Mouse (Mus musculus): ENCODE measurements around the gene C2cd4c. TPM values are rescaled to one million over a fixed set of nuclear protein-coding genes. Genes with fewer than 3 reads are reported as not detected.

The C2cd4c gene
- polyA plus RNA-seq, 1 experiment from 2014 or later: not detected

DNA sequence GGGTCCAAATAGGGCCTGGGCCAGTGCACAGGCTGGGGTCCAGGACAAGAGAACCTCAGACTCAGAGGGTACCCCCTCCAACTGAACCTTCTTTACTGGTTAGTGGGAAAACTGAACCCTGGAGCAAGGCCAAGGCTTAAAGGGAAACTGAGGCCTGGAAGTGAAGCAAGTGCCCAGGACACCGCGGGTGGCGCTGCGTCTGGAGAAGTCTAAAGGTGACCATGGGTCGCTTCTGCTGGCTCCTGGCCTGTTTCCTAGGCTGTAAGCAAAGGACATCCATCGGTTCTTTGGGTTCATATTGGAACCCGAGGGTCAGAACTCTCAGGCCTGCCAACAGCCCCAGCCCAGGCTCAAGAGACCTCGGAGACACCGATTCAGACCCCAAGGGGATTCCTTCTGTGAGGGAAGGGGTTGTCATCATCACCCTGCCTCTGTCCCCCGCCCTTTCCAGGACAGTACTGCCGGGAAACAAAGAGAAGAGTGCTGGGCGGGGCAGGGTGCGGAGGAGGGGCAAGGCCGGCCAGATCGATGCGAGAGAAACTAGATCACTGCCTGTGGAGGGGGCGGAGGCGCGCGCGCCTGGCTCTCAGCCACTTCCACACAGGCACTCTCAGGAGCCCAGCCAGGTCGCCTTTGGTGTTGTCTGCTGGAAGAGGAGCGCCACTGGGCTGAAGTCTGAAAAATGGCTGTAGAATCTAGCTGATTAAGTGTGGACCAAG is 24.8 kb upstream of the C2cd4c start:
- Histone ChIP-seq H3K27me3 (ENCODE audit: control insufficient read depth, insufficient read depth, low read length) (peaks cover 48% of the 10 kb centered on the region), H3K36me3 (ENCODE audit: control insufficient read depth, insufficient read depth) (no peaks in the 10 kb centered on the region), H3K4me2 (ENCODE audit: low read depth, low read length) (peak overlapping the region; percentile 52), H3K27ac (ENCODE audit: low read length) (no peak overlapping the region), H3K9me3 (replicated peaks; ENCODE audit: control insufficient read depth, low read length) (no peaks in the 10 kb centered on the region; the same call in 1 of the 2 replicates), H3K9ac (ENCODE audit: low read length) (peak overlapping the region; percentile 15; the same call in 1 of the 2 replicates), H3K4me3 (ENCODE audit: low read length) (peak overlapping the region; percentile 32), H3K4me1 (ENCODE audit: control insufficient read depth, insufficient read depth, low read length) (peaks cover 7% of the 10 kb centered on the region)
- WGBS: 8% methylated on average over 23 of the region's 23 CpGs
- peak; percentile 35; the same call in 1 of the 2 replicates for ATAC-seq (replicated peaks; ENCODE audit: extremely low read depth, insufficient read depth, low FRiP score)

DNA sequence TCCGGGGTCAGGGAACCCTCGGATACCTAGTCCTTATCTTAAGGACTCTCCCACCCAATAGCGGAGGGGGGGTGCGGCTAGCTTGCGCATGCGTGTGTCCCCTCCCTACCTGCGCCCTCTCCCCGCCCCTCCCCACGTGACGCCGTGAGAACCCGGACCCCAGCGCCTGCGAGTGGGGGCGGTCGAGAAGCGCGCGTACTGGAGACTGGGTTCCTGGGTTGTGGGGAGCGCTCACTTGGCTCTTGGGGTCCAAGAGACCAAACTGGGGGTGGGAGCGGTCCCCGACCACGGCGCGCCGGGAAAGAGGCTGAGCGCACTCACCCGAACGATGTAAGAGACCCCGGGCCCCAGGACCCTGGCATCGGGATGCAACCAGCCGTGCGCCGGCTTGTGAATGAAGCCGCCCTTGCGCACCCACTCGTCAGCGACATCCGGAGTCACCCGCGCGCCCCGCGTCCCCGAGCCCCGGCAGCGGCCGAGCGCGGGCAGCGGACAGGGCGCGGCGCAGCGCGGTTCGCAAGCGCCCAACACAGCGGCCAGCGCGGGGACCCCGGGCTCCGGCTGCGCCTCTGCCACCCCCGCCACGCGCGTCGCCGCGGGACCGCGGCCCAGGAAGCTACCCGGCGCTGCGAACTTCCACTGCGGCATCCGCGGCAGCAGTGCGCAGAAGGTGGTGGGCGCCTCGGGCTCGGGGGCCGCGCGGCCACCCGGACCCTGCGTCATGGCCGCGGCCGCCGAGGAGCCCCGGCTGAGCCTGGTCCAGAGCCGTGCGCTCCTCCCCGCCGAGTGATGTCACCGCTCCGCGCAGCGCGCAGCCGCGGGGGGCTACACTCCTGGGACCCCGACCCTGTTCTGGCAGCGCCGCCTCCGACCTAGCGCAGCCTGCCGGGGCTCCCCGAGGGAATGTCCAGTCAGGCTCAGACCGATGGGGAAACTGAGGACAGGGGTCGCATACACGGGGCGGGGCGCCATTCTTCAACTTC is 23.6 kb upstream of the C2cd4c start, which contains the start of gene Shc2:
Gene Shc2 (minus strand): TSS at position 791 of the 983 bp plus-strand sequence.
- Histone ChIP-seq H3K4me2 (ENCODE audit: low read depth, low read length) (peak within 1 kb of the TSS; percentile 83), H3K4me3 (ENCODE audit: low read length) (peak within 1 kb of the TSS; percentile 64), H3K9ac (ENCODE audit: low read length) (peak within 1 kb of the TSS; percentile 62), H3K9me3 (replicated peaks; ENCODE audit: control insufficient read depth, low read length) (no peaks in the 10 kb centered on the region; the same call in 1 of the 2 replicates), H3K27ac (ENCODE audit: low read length) (no peak within 1 kb of the TSS), H3K4me1 (ENCODE audit: control insufficient read depth, insufficient read depth, low read length) (peaks cover 7% of the 10 kb centered on the region), H3K36me3 (ENCODE audit: control insufficient read depth, insufficient read depth) (no peaks in the 10 kb centered on the region), H3K27me3 (ENCODE audit: control insufficient read depth, insufficient read depth, low read length) (peaks cover 48% of the 10 kb centered on the region)
- under 1% methylated on average over 99 of the region's 116 CpGs for WGBS
- 0 out of 2 replicates have a peak, but pooled peaks have one; percentile 53 for ATAC-seq (replicated peaks; ENCODE audit: extremely low read depth, insufficient read depth, low FRiP score)

DNA sequence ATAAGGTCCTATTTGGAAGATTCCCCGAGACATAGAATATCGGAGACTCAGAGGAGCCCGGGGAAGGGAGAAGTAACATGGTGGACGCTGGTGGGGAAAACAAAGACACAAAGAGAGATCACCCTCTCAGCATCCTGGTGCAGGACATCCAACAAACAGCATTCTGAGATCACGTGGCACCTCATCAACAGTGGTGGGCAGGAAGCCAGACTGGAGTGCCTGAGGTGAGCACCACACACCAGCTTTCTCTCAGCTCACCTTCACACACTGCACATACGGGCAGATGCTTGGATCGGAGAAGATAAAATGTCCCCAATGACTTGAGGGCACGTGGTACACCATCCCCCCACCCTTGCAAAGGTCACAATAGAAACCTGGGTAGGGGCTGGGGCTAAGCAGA is 22.5 kb upstream of the C2cd4c start:
- Histone ChIP-seq H3K4me1 (ENCODE audit: control insufficient read depth, insufficient read depth, low read length) (peaks cover 7% of the 10 kb centered on the region), H3K4me2 (ENCODE audit: low read depth, low read length) (no peak overlapping the region), H3K27ac (ENCODE audit: low read length) (no peak overlapping the region), H3K9ac (ENCODE audit: low read length) (no peak overlapping the region), H3K4me3 (ENCODE audit: low read length) (no peak overlapping the region), H3K27me3 (ENCODE audit: control insufficient read depth, insufficient read depth, low read length) (peaks cover 48% of the 10 kb centered on the region), H3K9me3 (replicated peaks; ENCODE audit: control insufficient read depth, low read length) (no peaks in the 10 kb centered on the region; the same call in 1 of the 2 replicates), H3K36me3 (ENCODE audit: control insufficient read depth, insufficient read depth) (no peaks in the 10 kb centered on the region)
- no peak for ATAC-seq (replicated peaks; ENCODE audit: extremely low read depth, insufficient read depth, low FRiP score)
- 79% methylated on average over 8 of the region's 8 CpGs for WGBS

DNA sequence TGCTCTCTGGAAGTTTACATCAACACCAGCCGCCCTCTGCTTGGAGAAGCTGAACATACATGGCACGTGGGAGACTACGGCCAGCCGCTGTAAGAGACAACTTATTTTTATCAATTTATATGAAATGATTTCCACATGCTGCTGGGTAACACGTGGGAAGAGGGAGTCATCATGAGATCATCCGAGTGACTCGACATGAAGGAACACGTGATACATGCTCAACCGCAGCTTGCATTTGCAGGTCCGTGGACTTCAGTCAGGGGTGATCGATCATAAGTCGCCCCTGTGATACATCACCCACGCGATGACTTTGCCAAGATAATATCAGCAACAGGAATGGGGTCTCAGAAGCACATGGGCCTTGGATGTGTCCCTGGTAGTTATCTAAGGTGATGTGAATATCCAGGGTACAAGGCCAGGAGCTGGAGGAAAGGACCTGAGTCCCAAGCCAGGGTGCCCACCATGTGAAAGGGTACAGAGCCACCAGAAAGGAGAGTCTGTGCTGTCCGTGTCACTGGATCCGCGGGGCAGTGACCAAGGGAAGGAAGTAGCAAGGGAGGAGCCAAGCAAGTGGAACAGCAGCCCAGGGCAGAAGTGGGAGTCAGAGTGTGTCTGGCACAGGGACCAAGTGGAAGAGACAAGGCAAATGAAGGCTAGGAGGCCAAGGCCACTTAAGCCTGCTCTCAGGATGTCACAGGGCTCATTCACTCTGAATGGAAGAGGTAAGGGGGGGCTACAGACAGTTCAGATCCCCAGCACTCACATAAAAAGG is 19.4 kb upstream of the C2cd4c start:
- no peaks in the 10 kb centered on the region for H3K36me3 ChIP-seq (ENCODE audit: control insufficient read depth, insufficient read depth)
- no peak overlapping the region for H3K4me2 ChIP-seq (ENCODE audit: low read depth, low read length)
- H3K27me3 ChIP-seq (ENCODE audit: control insufficient read depth, insufficient read depth, low read length): peaks cover 25% of the 10 kb centered on the region
- H3K4me3 ChIP-seq (ENCODE audit: low read length): no peak overlapping the region
- no peak overlapping the region for H3K9ac ChIP-seq (ENCODE audit: low read length)
- no peaks in the 10 kb centered on the region; the same call in 1 of the 2 replicates for H3K4me1 ChIP-seq (ENCODE audit: control insufficient read depth, insufficient read depth, low read length)
- 70% methylated on average over 17 of the region's 17 CpGs for WGBS
- ATAC-seq (replicated peaks; ENCODE audit: extremely low read depth, insufficient read depth, low FRiP score): no peak
- H3K27ac ChIP-seq (ENCODE audit: low read length): no peak overlapping the region
- H3K9me3 ChIP-seq (replicated peaks; ENCODE audit: control insufficient read depth, low read length): no peaks in the 10 kb centered on the region; the same call in 1 of the 2 replicates

DNA sequence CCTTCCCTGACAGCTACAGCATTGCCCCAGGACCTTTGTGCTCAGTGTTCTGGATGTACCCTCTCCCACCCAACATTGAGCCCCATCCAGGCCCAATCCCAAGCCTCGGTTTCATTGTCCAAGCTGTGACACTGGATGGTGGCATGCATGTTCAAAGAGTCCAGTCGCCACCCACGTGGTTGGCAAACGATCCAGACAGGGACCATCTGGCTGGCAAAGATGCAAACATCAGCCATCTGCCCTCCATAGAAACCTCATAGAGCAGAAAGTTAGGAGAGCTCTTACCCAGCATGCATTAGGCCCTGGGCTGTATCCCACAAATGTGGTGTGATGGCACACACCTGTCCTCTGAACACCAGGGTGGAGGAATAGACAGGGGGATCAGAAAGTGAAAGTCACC is 17.6 kb upstream of the C2cd4c start:
- H3K9me3 ChIP-seq (replicated peaks; ENCODE audit: control insufficient read depth, low read length): no peaks in the 10 kb centered on the region; the same call in 1 of the 2 replicates
- H3K9ac ChIP-seq (ENCODE audit: low read length): no peak overlapping the region
- no peaks in the 10 kb centered on the region for H3K4me1 ChIP-seq (ENCODE audit: control insufficient read depth, insufficient read depth, low read length)
- no peak overlapping the region for H3K27ac ChIP-seq (ENCODE audit: low read length)
- 79% methylated on average over 4 of the region's 4 CpGs for WGBS
- ATAC-seq (replicated peaks; ENCODE audit: extremely low read depth, insufficient read depth, low FRiP score): no peak
- no peaks in the 10 kb centered on the region for H3K36me3 ChIP-seq (ENCODE audit: control insufficient read depth, insufficient read depth)
- H3K4me2 ChIP-seq (ENCODE audit: low read depth, low read length): no peak overlapping the region
- no peak overlapping the region for H3K4me3 ChIP-seq (ENCODE audit: low read length)
- H3K27me3 ChIP-seq (ENCODE audit: control insufficient read depth, insufficient read depth, low read length): peaks cover 7% of the 10 kb centered on the region

DNA sequence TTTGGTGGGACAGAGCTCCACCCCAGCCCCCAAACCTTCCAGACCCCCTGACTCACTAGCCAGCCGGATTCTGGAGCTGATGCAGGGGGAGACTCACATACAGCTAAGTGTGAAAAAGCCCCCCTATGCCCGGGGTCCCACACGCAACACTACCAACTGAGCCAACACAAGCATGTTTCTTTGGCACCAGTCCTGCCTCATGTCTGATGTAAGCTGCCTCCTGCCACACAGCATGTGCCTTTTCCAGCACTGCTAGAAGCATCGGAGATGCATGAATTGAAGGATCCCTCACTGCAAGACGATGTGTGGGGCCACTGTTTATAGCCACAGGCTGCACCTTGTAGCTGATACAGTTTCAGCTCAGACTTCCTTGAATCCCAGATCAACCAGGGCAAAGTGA is 14.6 kb upstream of the C2cd4c start:
- H3K27ac ChIP-seq (ENCODE audit: low read length): no peak overlapping the region
- ATAC-seq (replicated peaks; ENCODE audit: extremely low read depth, insufficient read depth, low FRiP score): no peak
- no peak overlapping the region for H3K4me2 ChIP-seq (ENCODE audit: low read depth, low read length)
- no peaks in the 10 kb centered on the region for H3K4me1 ChIP-seq (ENCODE audit: control insufficient read depth, insufficient read depth, low read length)
- WGBS: 80% methylated on average over 5 of the region's 5 CpGs
- no peaks in the 10 kb centered on the region for H3K27me3 ChIP-seq (ENCODE audit: control insufficient read depth, insufficient read depth, low read length)
- no peaks in the 10 kb centered on the region for H3K36me3 ChIP-seq (ENCODE audit: control insufficient read depth, insufficient read depth)
- H3K9me3 ChIP-seq (replicated peaks; ENCODE audit: control insufficient read depth, low read length): no peaks in the 10 kb centered on the region
- H3K4me3 ChIP-seq (ENCODE audit: low read length): no peak overlapping the region
- no peak overlapping the region for H3K9ac ChIP-seq (ENCODE audit: low read length)

DNA sequence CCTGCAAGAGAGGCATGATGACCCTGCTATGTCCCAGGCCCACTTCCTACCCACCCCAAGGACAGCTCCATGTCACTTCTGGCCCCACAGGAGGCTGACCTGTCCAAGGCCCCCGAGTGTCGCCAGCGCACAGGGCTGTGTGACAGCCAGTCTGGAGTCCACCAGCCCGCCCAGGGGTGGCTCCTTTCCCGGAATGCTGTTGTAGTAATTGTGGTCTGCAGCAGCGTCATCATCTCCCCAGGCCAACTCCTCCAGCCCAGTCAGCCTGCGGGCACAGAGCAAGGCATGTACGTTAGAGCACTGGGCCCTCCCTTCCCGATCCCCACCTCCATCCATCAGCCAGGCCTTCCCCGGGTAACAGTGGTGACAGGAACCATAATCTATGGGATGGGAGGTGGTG is 12.3 kb upstream of the C2cd4c start:
- H3K27me3 ChIP-seq (ENCODE audit: control insufficient read depth, insufficient read depth, low read length): no peaks in the 10 kb centered on the region
- no peak for ATAC-seq (replicated peaks; ENCODE audit: extremely low read depth, insufficient read depth, low FRiP score)
- H3K4me1 ChIP-seq (ENCODE audit: control insufficient read depth, insufficient read depth, low read length): no peaks in the 10 kb centered on the region
- no peak overlapping the region for H3K4me3 ChIP-seq (ENCODE audit: low read length)
- no peak overlapping the region for H3K9ac ChIP-seq (ENCODE audit: low read length)
- H3K27ac ChIP-seq (ENCODE audit: low read length): no peak overlapping the region
- no peaks in the 10 kb centered on the region for H3K9me3 ChIP-seq (replicated peaks; ENCODE audit: control insufficient read depth, low read length)
- no peak overlapping the region for H3K4me2 ChIP-seq (ENCODE audit: low read depth, low read length)
- no peaks in the 10 kb centered on the region for H3K36me3 ChIP-seq (ENCODE audit: control insufficient read depth, insufficient read depth)
- WGBS: 79% methylated on average over 10 of the region's 10 CpGs

DNA sequence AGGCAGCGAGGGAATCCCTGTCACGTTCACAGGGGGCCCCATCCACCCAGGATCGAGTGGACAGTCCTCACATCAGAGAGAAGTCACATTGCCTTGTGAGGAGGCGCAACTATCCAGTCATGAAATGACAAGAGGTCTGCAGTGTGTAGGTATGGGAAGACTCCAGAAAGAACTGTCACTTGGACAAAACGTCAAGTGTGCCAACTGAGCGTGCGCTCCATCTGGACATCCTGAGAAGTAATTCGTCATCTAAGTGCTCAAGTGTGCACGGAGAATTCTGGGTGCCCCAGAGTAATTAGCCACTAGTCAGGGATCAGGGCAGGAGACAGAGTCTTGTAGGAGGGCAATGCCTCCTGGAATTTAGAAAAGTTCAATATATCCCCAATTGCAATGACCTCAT is 11.6 kb upstream of the C2cd4c start:
- no peak overlapping the region for H3K9ac ChIP-seq (ENCODE audit: low read length)
- no peak for ATAC-seq (replicated peaks; ENCODE audit: extremely low read depth, insufficient read depth, low FRiP score)
- no peak overlapping the region for H3K4me3 ChIP-seq (ENCODE audit: low read length)
- no peaks in the 10 kb centered on the region for H3K36me3 ChIP-seq (ENCODE audit: control insufficient read depth, insufficient read depth)
- H3K27me3 ChIP-seq (ENCODE audit: control insufficient read depth, insufficient read depth, low read length): no peaks in the 10 kb centered on the region
- H3K4me1 ChIP-seq (ENCODE audit: control insufficient read depth, insufficient read depth, low read length): no peaks in the 10 kb centered on the region
- no peaks in the 10 kb centered on the region for H3K9me3 ChIP-seq (replicated peaks; ENCODE audit: control insufficient read depth, low read length)
- no peak overlapping the region for H3K27ac ChIP-seq (ENCODE audit: low read length)
- 71% methylated on average over 9 of the region's 9 CpGs for WGBS
- H3K4me2 ChIP-seq (ENCODE audit: low read depth, low read length): no peak overlapping the region

All from heart, embryonic 16.5 days (tissue).